Mouse (Mus musculus): ENCODE measurements around the gene Fbxw5.
"Not testable (repeated sequence)": the region's sequence is repeated elsewhere in the genome, so short reads cannot be mapped to it uniquely, and the experiment has no call there.

GRCm38 (mm10) chr2:25553171-25553786 lies 52.7 kb downstream of the Fbxw5 start:
- TF ChIP-seq CTCF (IDR thresholded peaks at IDR 0.05; ENCODE audit: extremely low read depth, insufficient read length, insufficient replicate concordance, low read depth, low read length); POLR2A (IDR thresholded peaks at IDR 0.05; ENCODE audit: low read depth, low read length): not testable (repeated sequence)
